ENCODE assay signal across 16 mouse cellular contexts in genomic region chr14:51128775-51129623, GRCm38 (mm10). TPM values are rescaled to one million over a fixed set of nuclear protein-coding genes. Genes with fewer than 3 reads are reported as not detected.
A peak's percentile ranks its signal among the peaks of the same experiment; 100 is the strongest.
DNase-seq lines count a peak whose midpoint lies in the region; ATAC-seq and TF ChIP-seq lines count a peak whose summit lies in the region.
"Had no signal": no experiment of that assay in that cellular context is flagged by ENCODE, and none has a peak within 500 bp of the region (broad histone marks: within the 10 kb centered on the region; RNA-seq: fewer than 3 reads in every experiment).

No protein-coding gene starts in this region.

- H3K9ac ChIP-seq in liver, embryonic 13.5 days = peak overlapping the region; percentile 73
- H3K9ac ChIP-seq: hindbrain, embryonic 15.5 days; neural tube, embryonic 13.5 days had no signal

- WGBS in liver, embryonic 13.5 days (ENCODE audit: insufficient replicate concordance) = 17% methylated on average over 9 of the region's 9 CpGs
- WGBS in small intestine, adult 2 months = 60% methylated on average over 9 of the region's 9 CpGs

- H3K9me3 ChIP-seq in liver, embryonic 13.5 days (replicated peaks) = no peaks in the 10 kb centered on the region
- H3K9me3 ChIP-seq: hindbrain, embryonic 15.5 days had no signal

- no peak for TF ChIP-seq CTCF in bone marrow macrophage, adult 2 months (IDR thresholded peaks at IDR 0.05; ENCODE audit: low read depth, low read length)
- no peak for TF ChIP-seq CTCF in small intestine, adult 2 months (IDR thresholded peaks at IDR 0.05; ENCODE audit: extremely low read depth, insufficient read length, insufficient replicate concordance, low read depth, low read length)

- no peaks in the 10 kb centered on the region for H3K36me3 ChIP-seq in liver, embryonic 13.5 days
- H3K36me3 ChIP-seq in small intestine, adult 2 months (ENCODE audit: control insufficient read depth, insufficient read depth, low read length) = no peaks in the 10 kb centered on the region
- H3K36me3 ChIP-seq: hindbrain, embryonic 15.5 days; neural tube, embryonic 13.5 days had no signal

- no peaks in the 10 kb centered on the region for H3K27me3 ChIP-seq in liver, embryonic 13.5 days
- no peaks in the 10 kb centered on the region for H3K27me3 ChIP-seq in small intestine, adult 2 months (ENCODE audit: control insufficient read depth, insufficient read depth, low read length)
- H3K27me3 ChIP-seq: hindbrain, embryonic 15.5 days; neural tube, embryonic 13.5 days had no signal

- H3K4me1 ChIP-seq in bone marrow macrophage, adult 2 months (ENCODE audit: control insufficient read depth, insufficient read depth, low read length) = peaks cover 27% of the 10 kb centered on the region
- peaks cover 89% of the 10 kb centered on the region for H3K4me1 ChIP-seq in liver, embryonic 13.5 days (replicated peaks)
- peaks cover 7% of the 10 kb centered on the region; the same call in 1 of the 2 replicates for H3K4me1 ChIP-seq in small intestine, adult 2 months (ENCODE audit: control insufficient read depth, insufficient read depth, insufficient read length, low read length)
- H3K4me1 ChIP-seq: hindbrain, embryonic 15.5 days; neural tube, embryonic 13.5 days had no signal

- TF ChIP-seq POLR2A in bone marrow macrophage, adult 2 months (IDR thresholded peaks at IDR 0.05; ENCODE audit: borderline replicate concordance, low read depth, low read length) = no peak
- no peak for TF ChIP-seq POLR2A in small intestine, adult 2 months (IDR thresholded peaks at IDR 0.05; ENCODE audit: low read depth, low read length)

- peak overlapping the region; percentile 40 for H3K4me3 ChIP-seq in bone marrow macrophage, adult 2 months (ENCODE audit: insufficient read depth, low read length)
- H3K4me3 ChIP-seq in liver, embryonic 13.5 days (replicated peaks) = peak overlapping the region; percentile 52
- peak overlapping the region; percentile 55 for H3K4me3 ChIP-seq in small intestine, adult 2 months (ENCODE audit: low read depth, low read length)
- H3K4me3 ChIP-seq: heart, adult 2 months; hindbrain, embryonic 15.5 days; neural tube, embryonic 13.5 days had no signal

- peak; percentile 14 for DNase-seq in kidney, adult 9 months
- DNase-seq in kidney, postnatal 10 days = no peak
- peak; percentile 55 for DNase-seq in liver, embryonic 13.5 days
- no peak for DNase-seq in left cerebral cortex, adult 8-10 months (ENCODE audit: low spot score in 2 of 2)
- DNase-seq in left cerebral cortex, postnatal 25 days (ENCODE audit: low spot score in 2 of 2) = no peak
- DNase-seq in cerebellum, postnatal 14 days = no peak
- DNase-seq: kidney, postnatal 36 days; right cerebral cortex, postnatal 4 days had no signal

- peak overlapping the region; percentile 80 for H3K4me2 ChIP-seq in liver, embryonic 13.5 days
- H3K4me2 ChIP-seq: hindbrain, embryonic 15.5 days; midbrain, embryonic 11.5 days; neural tube, embryonic 13.5 days had no signal

- ATAC-seq in liver, embryonic 13.5 days (ENCODE audit: low read depth) = no peak

- intact Hi-C loops in left cerebral cortex, postnatal 25 days (cut with DNase I) = no loop called here

- peak overlapping the region; percentile 83 for H3K27ac ChIP-seq in bone marrow macrophage, adult 2 months (ENCODE audit: insufficient read depth, low read depth, low read length)
- peak overlapping the region; percentile 99 for H3K27ac ChIP-seq in liver, embryonic 13.5 days
- peak overlapping the region; percentile 59 for H3K27ac ChIP-seq in small intestine, adult 2 months (ENCODE audit: insufficient read depth, low read depth, low read length)
- H3K27ac ChIP-seq: heart, adult 2 months; hindbrain, embryonic 15.5 days; neural tube, embryonic 13.5 days had no signal

RNA-seq across cellular contexts. Expression of gene Rnase6, which starts 5.3 kb away (rescaled TPM):
- polyA plus RNA-seq in bone marrow macrophage, adult 2 months (2012; ENCODE audit: insufficient read depth, insufficient read length, missing spikeins) = 25.6 and 26.6 TPM in 2 replicates
- 2.6 and 2.7 TPM in 2 replicates for polyA plus RNA-seq in liver, embryonic 13.5 days (2015; fragmentation: Nextera tagmentation; extraction: Ambion mirVana)
- 9.7 and 15.0 TPM in 2 replicates for polyA plus RNA-seq in small intestine, adult 2 months (2012; rRNA removed)
- total RNA-seq in left cerebral cortex, adult 8-10 months (2022) = under 1 TPM in 2 of 4 experiments, not detected in 2; 0.24 to 0.32 TPM
- total RNA-seq in left cerebral cortex, postnatal 25 days (2021) = under 1 TPM in 1 of 2 experiments, not detected in 1; 0.32 TPM
- total RNA-seq: left cerebral cortex, postnatal 10 days had no signal
- polyA plus RNA-seq: embryonic facial prominence, embryonic 11.5 days had no signal

RNA-seq across cellular contexts. Expression of gene Eddm3b, which starts 14.8 kb away (rescaled TPM):
- polyA plus RNA-seq in bone marrow macrophage, adult 2 months (2012; ENCODE audit: insufficient read depth, insufficient read length, missing spikeins) = not detected in 2 replicates
- polyA plus RNA-seq in liver, embryonic 13.5 days (2015; fragmentation: Nextera tagmentation; extraction: Ambion mirVana) = not detected in 2 replicates
- not detected in 2 replicates for polyA plus RNA-seq in small intestine, adult 2 months (2012; rRNA removed)
- not detected for total RNA-seq in left cerebral cortex, adult 8-10 months (2022)
- not detected for total RNA-seq in left cerebral cortex, postnatal 25 days (2021)
- total RNA-seq: heart, adult 2 months; left cerebral cortex, postnatal 10 days had no signal
- polyA plus RNA-seq: embryonic facial prominence, embryonic 11.5 days; heart, adult 2 months; hindbrain, embryonic 15.5 days; midbrain, embryonic 11.5 days; neural tube, embryonic 13.5 days had no signal

RNA-seq across cellular contexts. Expression of gene Rnase1, which starts 17.6 kb away (rescaled TPM):
- not detected in 2 replicates for polyA plus RNA-seq in bone marrow macrophage, adult 2 months (2012; ENCODE audit: insufficient read depth, insufficient read length, missing spikeins)
- polyA plus RNA-seq in liver, embryonic 13.5 days (2015; fragmentation: Nextera tagmentation; extraction: Ambion mirVana) = 0.12 TPM in 1 of 2 replicates, not detected in the other
- polyA plus RNA-seq in small intestine, adult 2 months (2012; rRNA removed) = 47.1 and 6,983 TPM in 2 replicates
- total RNA-seq in left cerebral cortex, adult 8-10 months (2022) = 1 to 10 TPM in 1 of 4 experiments, under 1 TPM in 3; 0.67 to 2.4 (median 0.85) TPM
- total RNA-seq in left cerebral cortex, postnatal 25 days (2021) = under 1 TPM; 0.57 to 0.73 TPM
- total RNA-seq: left cerebral cortex, postnatal 10 days had no signal
- polyA plus RNA-seq: embryonic facial prominence, embryonic 11.5 days; midbrain, embryonic 11.5 days had no signal

RNA-seq across cellular contexts. Expression of gene Rnase2b, which starts 33.1 kb away (rescaled TPM):
- not detected in 2 replicates for polyA plus RNA-seq in bone marrow macrophage, adult 2 months (2012; ENCODE audit: insufficient read depth, insufficient read length, missing spikeins)
- polyA plus RNA-seq in liver, embryonic 13.5 days (2015; fragmentation: Nextera tagmentation; extraction: Ambion mirVana) = not detected in 2 replicates
- not detected in 2 replicates for polyA plus RNA-seq in small intestine, adult 2 months (2012; rRNA removed)
- total RNA-seq in left cerebral cortex, adult 8-10 months (2022) = not detected
- not detected for total RNA-seq in left cerebral cortex, postnatal 25 days (2021)
- total RNA-seq: heart, adult 2 months; left cerebral cortex, postnatal 10 days had no signal
- polyA plus RNA-seq: embryonic facial prominence, embryonic 11.5 days; heart, adult 2 months; hindbrain, embryonic 15.5 days; midbrain, embryonic 11.5 days; neural tube, embryonic 13.5 days had no signal

RNA-seq across cellular contexts. Expression of gene Ang, which starts 38.0 kb away (rescaled TPM):
- 31.9 and 39.4 TPM in 2 replicates for polyA plus RNA-seq in bone marrow macrophage, adult 2 months (2012; ENCODE audit: insufficient read depth, insufficient read length, missing spikeins)
- polyA plus RNA-seq in liver, embryonic 13.5 days (2015; fragmentation: Nextera tagmentation; extraction: Ambion mirVana) = 3.7 and 4.6 TPM in 2 replicates
- polyA plus RNA-seq in small intestine, adult 2 months (2012; rRNA removed) = 21.1 and 27.1 TPM in 2 replicates
- 1 to 10 TPM; 4.6 to 9.5 (median 5.3) TPM for total RNA-seq in left cerebral cortex, adult 8-10 months (2022)
- total RNA-seq in left cerebral cortex, postnatal 25 days (2021) = 1 to 10 TPM; 6.3 to 6.4 TPM

Comparison
In these comparisons a context has a peak if more than half of its experiments do, and no peak if none do; other contexts are left out.
1. DNase-seq: peak in kidney, adult 9 months (single experiment) and liver, embryonic 13.5 days (single experiment); none in kidney, postnatal 10 days (single experiment), left cerebral cortex, adult 8-10 months (0 of 2), left cerebral cortex, postnatal 25 days (0 of 2) and cerebellum, postnatal 14 days (0 of 2).
2. RNA of gene Rnase1, which starts 17.6 kb away (polyA plus RNA-seq): 47.1 to 6,983 TPM in small intestine, adult 2 months; 0.12 TPM in liver, embryonic 13.5 days and not detected in bone marrow macrophage, adult 2 months; every median in the first group is over 10 times any median in the second.
3. Peak in every context shown above with its lines, with median percentiles within 50 percentile points of each other: H3K27ac ChIP-seq and H3K4me3 ChIP-seq.